Mouse (Mus musculus): ENCODE results near the gene Arpin. TPM values are rescaled to one million over a fixed set of nuclear protein-coding genes. Genes with fewer than 3 reads are reported as not detected.

Gene Arpin
- polyA plus RNA-seq (2012; rRNA removed), result 10.1 and 10.5 TPM in 2 replicates

GRCm38 (mm10) chr7:79934862-79935510 is at the start of gene Arpin:
Arpin (minus strand) TSS chr7:79935359.

GRCm38 (mm10) chr7:79920344-79920983 is 14.7 kb downstream of the Arpin start, which contains the start of gene Ap3s2:
Ap3s2 (minus strand) TSS chr7:79920649.

Other genes starting within 250 kb of the Arpin start
- 4.0 and 4.1 TPM in 2 replicates for gene Kif7, start 219.6 kb downstream of the Arpin start, polyA plus RNA-seq (2012; rRNA removed)
- 0.14 and 0.23 TPM in 2 replicates for gene Plin1, start 202.5 kb downstream of the Arpin start, polyA plus RNA-seq (2012; rRNA removed)
- 13.6 and 13.8 TPM in 2 replicates for gene Pex11a, start 192.2 kb downstream of the Arpin start, polyA plus RNA-seq (2012; rRNA removed)
- gene Wdr93, start 192.2 kb downstream of the Arpin start, polyA plus RNA-seq (2012; rRNA removed), result 0.19 and 0.32 TPM in 2 replicates
- gene Mesp1, start 141.6 kb downstream of the Arpin start, polyA plus RNA-seq (2012; rRNA removed), result 0.30 and 0.70 TPM in 2 replicates
- gene Mesp2, start 124.6 kb downstream of the Arpin start, polyA plus RNA-seq (2012; rRNA removed), result 1.6 and 2.0 TPM in 2 replicates
- gene Anpep, start 74.3 kb downstream of the Arpin start, polyA plus RNA-seq (2012; rRNA removed), result 5.9 and 7.0 TPM in 2 replicates
- gene Ap3s2, start 14.7 kb downstream of the Arpin start, polyA plus RNA-seq (2012; rRNA removed), result 47.0 and 47.6 TPM in 2 replicates
- gene Zfp710, start 89.5 kb upstream of the Arpin start, polyA plus RNA-seq (2012; rRNA removed), result 20.0 and 24.3 TPM in 2 replicates
- gene Idh2, start 180.0 kb upstream of the Arpin start, polyA plus RNA-seq (2012; rRNA removed), result 181 and 185 TPM in 2 replicates